Comparison of ENCODE assay signal across 10 mouse cellular contexts in the genomic region with DNA sequence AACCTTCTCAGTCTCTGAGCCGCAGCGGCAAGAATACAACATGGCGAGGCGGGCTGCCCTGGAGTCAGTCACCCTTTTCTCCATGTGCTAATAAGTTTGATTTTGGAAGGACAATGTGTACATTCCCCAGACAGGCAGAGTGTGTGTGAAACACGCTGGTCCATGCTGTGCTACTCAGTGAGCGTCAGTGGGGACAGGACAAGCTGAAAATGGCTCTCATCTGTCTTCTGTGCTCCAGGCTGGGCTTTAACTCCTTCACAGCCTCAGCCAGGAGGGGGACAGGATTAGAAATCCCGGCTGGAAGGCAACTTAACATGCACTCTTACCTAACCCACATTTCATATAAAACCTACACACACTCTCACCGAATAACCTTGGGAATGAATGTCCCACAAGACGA.
DNase-seq lines count a peak whose midpoint lies in the region; ATAC-seq and TF ChIP-seq lines count a peak whose summit lies in the region.
"Had no signal": no experiment of that assay in that cellular context is flagged by ENCODE, and none has a peak within 500 bp of the region (broad histone marks: within the 10 kb centered on the region; RNA-seq: fewer than 3 reads in every experiment).

No protein-coding gene starts in this region.

- peaks cover 19% of the 10 kb centered on the region for H3K4me1 ChIP-seq in forebrain, embryonic 11.5 days (replicated peaks; ENCODE audit: control insufficient read depth, insufficient read depth, low read length)
- H3K4me1 ChIP-seq in limb, embryonic 12.5 days (replicated peaks), result peaks cover 18% of the 10 kb centered on the region
- H3K4me1 ChIP-seq in olfactory bulb, adult 2 months (ENCODE audit: control insufficient read depth, insufficient read depth, low read length), result peaks cover 10% of the 10 kb centered on the region
- H3K4me1 ChIP-seq in kidney, embryonic 14.5 days (ENCODE audit: control insufficient read depth, insufficient read depth, low read length), result 0 out of 2 replicates have a peak, but pooled peaks cover 9% of the 10 kb centered on the region

- no peaks in the 10 kb centered on the region for H3K27me3 ChIP-seq in forebrain, embryonic 11.5 days (ENCODE audit: control insufficient read depth, insufficient read depth, low read length)
- no peaks in the 10 kb centered on the region for H3K27me3 ChIP-seq in limb, embryonic 12.5 days
- H3K27me3 ChIP-seq in kidney, embryonic 14.5 days (ENCODE audit: control insufficient read depth, insufficient read depth, low read length), result no peaks in the 10 kb centered on the region

- no peaks in the 10 kb centered on the region for H3K9me3 ChIP-seq in forebrain, embryonic 11.5 days (ENCODE audit: control insufficient read depth, low read length)
- H3K9me3 ChIP-seq in limb, embryonic 12.5 days, result no peaks in the 10 kb centered on the region
- H3K9me3 ChIP-seq in kidney, embryonic 14.5 days (ENCODE audit: control insufficient read depth, low read length), result no peaks in the 10 kb centered on the region

- H3K36me3 ChIP-seq in forebrain, embryonic 11.5 days (ENCODE audit: control insufficient read depth, insufficient read depth, low read length), result no peaks in the 10 kb centered on the region
- peaks cover 7% of the 10 kb centered on the region; the same call in 1 of the 2 replicates for H3K36me3 ChIP-seq in limb, embryonic 12.5 days
- H3K36me3 ChIP-seq in kidney, embryonic 14.5 days (ENCODE audit: control insufficient read depth, insufficient read depth, low read length), result no peaks in the 10 kb centered on the region

- peak overlapping the region; percentile 32 for H3K9ac ChIP-seq in forebrain, embryonic 11.5 days (ENCODE audit: low read length)
- no peak overlapping the region for H3K9ac ChIP-seq in limb, embryonic 12.5 days (replicated peaks)
- H3K9ac ChIP-seq in kidney, embryonic 14.5 days (ENCODE audit: low read depth, low read length), result no peak overlapping the region

- peak; percentile 42 to 52 for DNase-seq in right cerebral cortex, postnatal 10 days (ENCODE audit: low spot score in 2 of 2)
- no peak for DNase-seq in right cerebral cortex, postnatal 14 days
- peak; percentile 60 for DNase-seq in forebrain, embryonic 11.5 days (ENCODE audit: low spot score)
- DNase-seq in ovary, postnatal 14 days (ENCODE audit: low spot score), result no peak
- no peak for DNase-seq in lung, postnatal 10 days
- DNase-seq: lung, postnatal 36 days had no signal

- peak overlapping the region; percentile 92 for H3K27ac ChIP-seq in forebrain, embryonic 11.5 days (ENCODE audit: low read depth, low read length)
- peak overlapping the region; percentile 56; the same call in 1 of the 2 replicates for H3K27ac ChIP-seq in limb, embryonic 12.5 days
- H3K27ac ChIP-seq in olfactory bulb, adult 2 months (ENCODE audit: insufficient read depth, low read depth, low read length), result no peak overlapping the region
- no peak overlapping the region for H3K27ac ChIP-seq in kidney, embryonic 14.5 days (ENCODE audit: low read depth, low read length)

- no peak overlapping the region for H3K4me3 ChIP-seq in forebrain, embryonic 11.5 days (ENCODE audit: low read depth, low read length)
- no peak overlapping the region for H3K4me3 ChIP-seq in limb, embryonic 12.5 days (replicated peaks)
- H3K4me3 ChIP-seq in olfactory bulb, adult 2 months (ENCODE audit: insufficient read depth, low read depth, low read length), result peak overlapping the region; percentile 23; the same call in 1 of the 2 replicates
- no peak overlapping the region for H3K4me3 ChIP-seq in kidney, embryonic 14.5 days (ENCODE audit: low read length)

- peak overlapping the region; percentile 26; the same call in 1 of the 2 replicates for H3K4me2 ChIP-seq in forebrain, embryonic 11.5 days (ENCODE audit: low read depth, low read length, severe bottlenecking)
- H3K4me2 ChIP-seq in limb, embryonic 12.5 days, result no peak overlapping the region
- H3K4me2 ChIP-seq in kidney, embryonic 14.5 days (replicated peaks; ENCODE audit: low read depth, low read length), result no peak overlapping the region

- ATAC-seq in forebrain, embryonic 11.5 days (replicated peaks; ENCODE audit: low FRiP score), result peak; percentile 74
- no peak for ATAC-seq in limb, embryonic 12.5 days (ENCODE audit: insufficient number of reproducible peaks, insufficient read depth, low FRiP score, low TSS enrichment, low read depth)
- ATAC-seq in kidney, embryonic 14.5 days (ENCODE audit: low FRiP score, low TSS enrichment), result no peak; the same call in 1 of the 2 replicates
- ATAC-seq: activated CD4-positive, CD25-positive, alpha-beta regulatory T cell, adult 4 months had no signal

- WGBS in forebrain, embryonic 11.5 days, result 23% methylated on average over 9 of the region's 9 CpGs
- WGBS in limb, embryonic 12.5 days, result 51% methylated on average over 9 of the region's 9 CpGs
- 45% methylated on average over 9 of the region's 9 CpGs for WGBS in olfactory bulb, adult 2 months
- 54% methylated on average over 9 of the region's 9 CpGs for WGBS in kidney, embryonic 14.5 days

- TF ChIP-seq CTCF in olfactory bulb, adult 2 months (IDR thresholded peaks at IDR 0.05; ENCODE audit: insufficient read depth, low read depth, low read length), result no peak

- TF ChIP-seq POLR2A in olfactory bulb, adult 2 months (IDR thresholded peaks at IDR 0.05; ENCODE audit: insufficient read depth, low read depth, low read length), result no peak

Comparison
In these comparisons a context has a peak if more than half of its experiments do, and no peak if none do; other contexts are left out.
1. DNase-seq: peak in right cerebral cortex, postnatal 10 days (2 of 2) and forebrain, embryonic 11.5 days (single experiment); none in right cerebral cortex, postnatal 14 days (single experiment), ovary, postnatal 14 days (single experiment) and lung, postnatal 10 days (single experiment).
2. H3K27ac ChIP-seq: peak in forebrain, embryonic 11.5 days (single experiment) and limb, embryonic 12.5 days (single experiment); none in olfactory bulb, adult 2 months (single experiment) and kidney, embryonic 14.5 days (single experiment).